Mouse (Mus musculus): ENCODE results near the gene Oscar. TPM values are rescaled to one million over a fixed set of nuclear protein-coding genes. Genes with fewer than 3 reads are reported as not detected.

Gene Oscar
- total RNA-seq, 1 experiment, result 0.13 TPM

- Histone ChIP-seq H3K27ac (ENCODE audit: insufficient read depth, low read depth, low read length, poor library complexity, severe bottlenecking) (peak overlapping the region; percentile 91; the same call in 1 of the 2 replicates), H3K4me1 (ENCODE audit: control insufficient read depth in 2 of 2, insufficient read depth in 2 of 2, low read length in 2 of 2, poor library complexity in 1 of 2) (peaks cover 9 to 11% of the 10 kb centered on the region in 2 experiments), H3K4me3 (ENCODE audit: insufficient read depth in 1 of 2, low read depth in 1 of 2, low read length in 2 of 2, poor library complexity in 1 of 2, severe bottlenecking in 1 of 2) (no peak overlapping the region), H3K36me3 (ENCODE audit: control insufficient read depth, insufficient read depth, low read length, poor library complexity, severe bottlenecking) (no peaks in the 10 kb centered on the region), H3K9me3 (ENCODE audit: control insufficient read depth, insufficient read depth, low read depth, low read length) (no peaks in the 10 kb centered on the region), H3K9ac (ENCODE audit: insufficient read depth, low read depth, low read length, poor library complexity, severe bottlenecking) (no peak overlapping the region)
- in situ Hi-C loops (cut with MboI; ENCODE audit: low sequenced_read_pairs in 2 of 2, unreplicated experiment in 2 of 2), result no loop called here
- TF ChIP-seq MAFK (IDR thresholded peaks at IDR 0.05; ENCODE audit: insufficient read depth, low read depth, low read length) (no peak), HCFC1 (IDR thresholded peaks at IDR 0.05; ENCODE audit: borderline replicate concordance, insufficient read depth, low read length) (no peak), ZC3H11A (IDR thresholded peaks at IDR 0.05; ENCODE audit: borderline replicate concordance, low read depth, low read length) (no peak), ZNF384 (IDR thresholded peaks at IDR 0.05; ENCODE audit: low read depth, low read length) (no peak), CHD2 (IDR thresholded peaks at IDR 0.05; ENCODE audit: low read depth, low read length) (no peak)
- no peak for DNase-seq (ENCODE audit: low read depth, low spot score)
Observed at GRCm38 (mm10) chr7:3587292-3587691, 28.7 kb downstream of the Oscar start.

GRCm38 (mm10) chr7:3586255-3586654, 29.7 kb downstream of the Oscar start:
- peak overlapping the region; percentile 98 for H3K27ac ChIP-seq (ENCODE audit: insufficient read depth, low read depth, low read length, poor library complexity, severe bottlenecking)
- H3K9ac ChIP-seq (ENCODE audit: insufficient read depth, low read depth, low read length, poor library complexity, severe bottlenecking), result peak overlapping the region; percentile 66; the same call in 1 of the 2 replicates
- peaks cover 9 to 11% of the 10 kb centered on the region in 2 experiments for H3K4me1 ChIP-seq (ENCODE audit: control insufficient read depth in 2 of 2, insufficient read depth in 2 of 2, low read length in 2 of 2, poor library complexity in 1 of 2)
- peak; percentile 63 for DNase-seq (ENCODE audit: low read depth, low spot score)
- no peak; the same call in 1 of the 2 replicates for TF ChIP-seq ZNF384 (IDR thresholded peaks at IDR 0.05; ENCODE audit: low read depth, low read length)
- no peak for TF ChIP-seq MAFK (IDR thresholded peaks at IDR 0.05; ENCODE audit: insufficient read depth, low read depth, low read length)
- no peak for TF ChIP-seq ZC3H11A (IDR thresholded peaks at IDR 0.05; ENCODE audit: borderline replicate concordance, low read depth, low read length)
- TF ChIP-seq HCFC1 (IDR thresholded peaks at IDR 0.05; ENCODE audit: borderline replicate concordance, insufficient read depth, low read length), result 0 out of 2 replicates have a peak, but pooled peaks have one; percentile 26
- peak; percentile 66; the same call in 1 of the 2 replicates for TF ChIP-seq CHD2 (IDR thresholded peaks at IDR 0.05; ENCODE audit: low read depth, low read length)
- H3K9me3 ChIP-seq (ENCODE audit: control insufficient read depth, insufficient read depth, low read depth, low read length), result no peaks in the 10 kb centered on the region
- H3K36me3 ChIP-seq (ENCODE audit: control insufficient read depth, insufficient read depth, low read length, poor library complexity, severe bottlenecking), result no peaks in the 10 kb centered on the region
- H3K4me3 ChIP-seq (ENCODE audit: insufficient read depth in 1 of 2, low read depth in 1 of 2, low read length in 2 of 2, poor library complexity in 1 of 2, severe bottlenecking in 1 of 2), result peak overlapping the region; percentile 40 to 49
- in situ Hi-C loops (cut with MboI; ENCODE audit: low sequenced_read_pairs in 2 of 2, unreplicated experiment in 2 of 2), result no loop called here

GRCm38 (mm10) chr7:3585763-3586162, 30.2 kb downstream of the Oscar start:
- TF ChIP-seq ZNF384 (IDR thresholded peaks at IDR 0.05; ENCODE audit: low read depth, low read length) (no peak), ZC3H11A (IDR thresholded peaks at IDR 0.05; ENCODE audit: borderline replicate concordance, low read depth, low read length) (no peak), MAFK (IDR thresholded peaks at IDR 0.05; ENCODE audit: insufficient read depth, low read depth, low read length) (no peak), HCFC1 (IDR thresholded peaks at IDR 0.05; ENCODE audit: borderline replicate concordance, insufficient read depth, low read length) (no peak), CHD2 (IDR thresholded peaks at IDR 0.05; ENCODE audit: low read depth, low read length) (no peak)
- Histone ChIP-seq H3K9ac (ENCODE audit: insufficient read depth, low read depth, low read length, poor library complexity, severe bottlenecking) (peak overlapping the region; percentile 66; the same call in 1 of the 2 replicates), H3K27ac (ENCODE audit: insufficient read depth, low read depth, low read length, poor library complexity, severe bottlenecking) (peak overlapping the region; percentile 98), H3K36me3 (ENCODE audit: control insufficient read depth, insufficient read depth, low read length, poor library complexity, severe bottlenecking) (no peaks in the 10 kb centered on the region), H3K9me3 (ENCODE audit: control insufficient read depth, insufficient read depth, low read depth, low read length) (no peaks in the 10 kb centered on the region), H3K4me1 (ENCODE audit: control insufficient read depth in 2 of 2, insufficient read depth in 2 of 2, low read length in 2 of 2, poor library complexity in 1 of 2) (peaks cover 9 to 11% of the 10 kb centered on the region in 2 experiments), H3K4me3 (ENCODE audit: insufficient read depth in 1 of 2, low read depth in 1 of 2, low read length in 2 of 2, poor library complexity in 1 of 2, severe bottlenecking in 1 of 2) (peak overlapping the region; percentile 40 to 49)
- in situ Hi-C loops (cut with MboI; ENCODE audit: low sequenced_read_pairs in 2 of 2, unreplicated experiment in 2 of 2), result no loop called here
- no peak for DNase-seq (ENCODE audit: low read depth, low spot score)

- no peak overlapping the region for H3K27ac ChIP-seq (ENCODE audit: insufficient read depth, low read depth, low read length, poor library complexity, severe bottlenecking)
- no peak overlapping the region for H3K4me3 ChIP-seq (ENCODE audit: insufficient read depth in 1 of 2, low read depth in 1 of 2, low read length in 2 of 2, poor library complexity in 1 of 2, severe bottlenecking in 1 of 2)
- H3K9me3 ChIP-seq (ENCODE audit: control insufficient read depth, insufficient read depth, low read depth, low read length), result no peaks in the 10 kb centered on the region
- DNase-seq (ENCODE audit: low read depth, low spot score), result no peak
- H3K4me1 ChIP-seq (ENCODE audit: control insufficient read depth in 2 of 2, insufficient read depth in 2 of 2, low read length in 2 of 2, poor library complexity in 1 of 2), result peaks cover 6 to 9% of the 10 kb centered on the region in 2 experiments
- in situ Hi-C loops (cut with MboI; ENCODE audit: low sequenced_read_pairs in 2 of 2, unreplicated experiment in 2 of 2), result no loop called here
- peaks cover 6% of the 10 kb centered on the region for H3K36me3 ChIP-seq (ENCODE audit: control insufficient read depth, insufficient read depth, low read length, poor library complexity, severe bottlenecking)
- TF ChIP-seq CHD2 (IDR thresholded peaks at IDR 0.05; ENCODE audit: low read depth, low read length) (no peak), MAFK (IDR thresholded peaks at IDR 0.05; ENCODE audit: insufficient read depth, low read depth, low read length) (no peak), HCFC1 (IDR thresholded peaks at IDR 0.05; ENCODE audit: borderline replicate concordance, insufficient read depth, low read length) (no peak), ZNF384 (IDR thresholded peaks at IDR 0.05; ENCODE audit: low read depth, low read length) (no peak), ZC3H11A (IDR thresholded peaks at IDR 0.05; ENCODE audit: borderline replicate concordance, low read depth, low read length) (no peak)
- no peak overlapping the region for H3K9ac ChIP-seq (ENCODE audit: insufficient read depth, low read depth, low read length, poor library complexity, severe bottlenecking)
Observed at GRCm38 (mm10) chr7:3580029-3580428, 35.9 kb downstream of the Oscar start.
